Mouse (Mus musculus) retina, postnatal 1 day (tissue): ENCODE measurements around the gene Cep83.

Source experiments
- DNase-seq: peaks from one replicate; pipeline ENCODE4 v3.0.0-alpha.2; 2012

Gene Cep83

DNA sequence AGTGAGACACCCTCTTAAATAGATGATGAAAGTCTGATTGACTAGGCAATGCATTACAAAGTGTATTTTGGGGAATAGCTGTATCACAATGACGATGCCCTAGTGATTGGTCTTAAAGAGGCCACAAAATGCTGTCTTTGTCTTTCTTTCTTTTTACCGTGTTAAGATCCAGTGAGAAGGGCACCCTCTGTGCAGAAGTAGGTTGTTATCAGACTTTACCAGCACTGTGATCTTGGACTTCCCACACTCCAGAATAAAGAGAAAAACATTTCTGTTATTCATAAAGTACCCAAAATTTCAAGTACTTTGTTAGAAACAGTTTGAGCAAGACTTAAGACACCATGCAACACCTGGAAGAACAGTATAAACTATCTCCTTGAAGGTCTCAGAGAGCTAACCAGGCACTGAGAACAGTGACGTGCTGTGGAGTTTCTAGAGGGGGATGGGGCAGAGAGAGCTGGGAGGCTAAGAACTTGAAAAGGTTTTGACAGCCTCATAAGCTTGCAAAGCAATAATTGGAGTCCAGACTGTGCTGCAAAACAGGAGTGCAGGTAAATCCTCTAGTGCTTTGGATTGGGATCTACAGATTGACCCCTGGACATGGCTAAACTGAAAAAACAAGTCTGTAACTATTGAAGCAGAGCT, 92.3 kb downstream of the Cep83 start:
- no peak for DNase-seq

DNA sequence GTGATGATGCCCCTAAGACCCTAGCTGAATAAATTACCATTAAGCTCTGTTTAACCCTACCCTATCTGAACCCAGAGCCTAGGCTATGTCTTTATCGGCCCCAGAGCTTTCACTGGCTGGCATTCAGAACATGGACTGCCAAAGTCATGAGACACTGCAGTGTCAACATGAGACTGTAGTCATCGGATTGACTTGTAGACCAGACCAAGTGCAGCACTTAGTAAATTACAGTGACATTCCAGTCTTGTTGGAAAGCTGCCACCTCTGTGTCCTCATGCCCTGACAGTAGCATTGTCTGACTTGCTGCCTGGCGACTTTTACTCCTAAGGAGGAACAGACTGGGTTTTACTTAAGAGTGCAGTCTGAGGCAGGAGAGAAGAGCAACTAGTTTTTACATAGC, 100.8 kb downstream of the Cep83 start:
- DNase-seq: no peak

DNA sequence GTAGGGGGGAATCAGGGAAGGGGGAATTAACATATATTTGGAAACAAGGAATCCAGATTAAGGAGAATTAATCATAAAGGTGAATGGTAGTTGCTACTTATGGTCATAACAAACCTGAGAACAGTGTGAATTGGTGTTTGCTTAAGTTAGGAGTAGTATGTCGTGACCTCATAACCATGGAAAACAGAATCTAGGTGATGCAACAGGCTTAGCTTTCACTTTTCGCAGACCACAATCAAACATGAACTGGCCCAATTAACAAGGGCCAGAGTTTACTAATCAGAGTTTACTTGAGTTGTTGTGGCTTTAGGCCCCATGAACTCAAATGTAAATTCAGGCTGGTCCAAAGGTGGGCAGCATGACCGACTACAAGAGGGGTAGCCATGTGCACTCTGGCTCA, 105.5 kb downstream of the Cep83 start:
- no peak for DNase-seq

DNA sequence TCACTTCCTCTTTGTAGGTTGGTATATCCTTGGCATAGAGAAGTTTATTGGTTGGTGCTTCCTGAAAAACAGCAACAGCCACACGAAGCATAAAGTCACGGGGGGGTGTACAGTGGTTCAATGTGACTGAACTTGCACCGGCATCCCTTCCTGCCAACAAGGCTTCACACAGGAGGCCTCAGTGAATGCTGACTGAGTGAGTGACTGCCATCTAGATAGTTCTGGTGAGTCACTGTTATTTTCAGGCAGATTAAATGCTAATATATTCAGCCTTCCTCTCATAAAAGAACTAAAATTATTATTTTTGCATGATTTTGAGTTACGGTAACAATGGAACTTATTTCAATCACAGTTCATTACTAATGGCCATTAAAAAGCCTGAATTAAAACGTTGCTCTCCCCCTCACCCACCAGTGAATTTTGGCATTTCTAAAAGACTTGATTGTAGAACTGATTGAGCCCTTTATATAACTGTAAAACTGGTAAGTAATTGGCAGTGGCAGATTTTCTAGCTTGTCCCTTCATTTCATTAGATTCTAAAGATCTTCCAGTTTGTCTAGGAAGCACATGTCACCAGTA, 106.3 kb downstream of the Cep83 start:
- DNase-seq: no peak

DNA sequence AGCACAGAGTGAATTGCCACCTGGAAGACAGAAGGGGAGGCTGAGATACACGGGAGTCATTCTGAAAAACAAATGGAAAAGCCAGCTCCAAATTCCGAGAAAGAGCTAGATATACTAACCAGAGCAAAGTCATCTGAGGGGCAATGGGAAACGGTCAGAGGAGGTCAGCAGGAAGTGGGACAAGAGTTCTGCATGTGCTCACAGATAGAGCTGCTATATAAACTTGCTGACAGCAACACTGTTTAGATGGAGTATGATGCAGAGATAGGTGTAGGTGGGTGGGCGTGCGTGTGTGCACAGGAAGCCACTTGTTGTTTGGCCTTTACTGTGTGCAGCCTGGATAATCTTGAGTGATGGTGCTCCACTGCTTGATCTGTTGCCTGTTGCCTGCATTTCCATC, 109.7 kb downstream of the Cep83 start:
- no peak for DNase-seq

DNA sequence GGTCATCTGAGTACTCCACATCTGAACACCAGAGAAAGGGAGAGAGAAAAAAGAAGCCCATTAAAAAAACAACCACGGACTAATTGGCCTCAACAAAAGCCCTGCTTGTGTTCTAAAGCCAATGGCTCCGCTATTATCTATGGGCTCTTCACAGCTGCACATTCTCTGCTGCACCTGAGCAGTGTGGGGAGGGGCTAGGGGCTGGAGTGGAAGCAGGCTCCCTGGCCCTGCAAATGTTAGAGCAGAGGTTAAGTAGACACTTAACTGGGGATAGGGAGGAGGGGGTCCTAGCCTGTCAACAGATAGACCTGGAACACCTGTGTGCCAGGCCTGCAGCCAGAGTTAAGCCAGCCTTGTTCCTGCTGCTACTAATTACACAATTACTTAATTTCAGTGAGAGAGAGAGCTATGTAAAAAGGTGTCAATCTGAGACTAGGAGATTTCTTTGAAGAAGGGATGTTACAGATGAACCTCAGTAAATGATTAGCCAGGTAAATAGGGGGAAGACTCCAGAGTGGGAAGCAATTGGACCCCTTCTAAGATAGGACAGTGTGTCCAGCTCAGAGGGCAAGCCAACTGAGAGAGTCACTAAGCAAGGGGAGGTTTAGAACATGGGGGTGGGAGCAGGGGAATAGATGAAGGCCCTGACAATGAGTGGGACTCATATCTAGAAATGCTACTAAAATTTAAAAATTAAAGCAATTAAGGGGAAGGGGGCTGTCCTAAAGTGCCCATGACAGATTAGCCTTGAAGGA, 111.2 kb downstream of the Cep83 start:
- no peak for DNase-seq

DNA sequence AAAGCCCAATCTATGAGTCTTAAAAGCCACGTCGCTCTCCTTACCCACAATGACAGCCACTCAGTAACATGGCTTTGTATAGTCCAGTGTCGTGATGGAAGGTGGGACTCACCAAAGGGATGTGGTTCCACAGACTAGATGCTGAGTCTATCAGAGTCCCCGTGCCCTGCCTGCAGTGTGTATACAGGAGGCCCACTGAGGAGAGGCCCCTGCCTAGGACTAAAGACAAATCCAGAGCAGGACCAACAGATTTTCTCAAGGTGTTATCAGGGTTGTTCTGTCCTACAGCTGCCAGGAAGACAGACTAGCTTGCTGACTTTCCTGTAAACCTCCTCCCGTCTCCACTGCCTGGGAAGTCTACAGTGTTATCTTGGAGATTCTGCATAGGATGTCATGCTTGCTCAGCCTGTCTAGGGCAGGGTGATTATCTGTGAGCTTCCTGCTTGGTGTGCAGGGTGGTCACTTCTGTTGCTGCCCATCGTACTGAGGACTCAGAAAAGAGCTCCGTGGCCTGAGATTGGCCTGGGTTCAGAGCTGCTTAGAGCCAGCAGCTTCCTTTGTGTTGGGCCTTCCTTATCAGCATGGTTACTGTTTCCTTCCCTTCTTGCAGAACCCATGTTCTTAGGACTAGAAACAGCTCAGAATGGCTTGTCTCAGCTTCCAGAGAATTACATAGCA, 112.4 kb downstream of the Cep83 start:
- no peak for DNase-seq

DNA sequence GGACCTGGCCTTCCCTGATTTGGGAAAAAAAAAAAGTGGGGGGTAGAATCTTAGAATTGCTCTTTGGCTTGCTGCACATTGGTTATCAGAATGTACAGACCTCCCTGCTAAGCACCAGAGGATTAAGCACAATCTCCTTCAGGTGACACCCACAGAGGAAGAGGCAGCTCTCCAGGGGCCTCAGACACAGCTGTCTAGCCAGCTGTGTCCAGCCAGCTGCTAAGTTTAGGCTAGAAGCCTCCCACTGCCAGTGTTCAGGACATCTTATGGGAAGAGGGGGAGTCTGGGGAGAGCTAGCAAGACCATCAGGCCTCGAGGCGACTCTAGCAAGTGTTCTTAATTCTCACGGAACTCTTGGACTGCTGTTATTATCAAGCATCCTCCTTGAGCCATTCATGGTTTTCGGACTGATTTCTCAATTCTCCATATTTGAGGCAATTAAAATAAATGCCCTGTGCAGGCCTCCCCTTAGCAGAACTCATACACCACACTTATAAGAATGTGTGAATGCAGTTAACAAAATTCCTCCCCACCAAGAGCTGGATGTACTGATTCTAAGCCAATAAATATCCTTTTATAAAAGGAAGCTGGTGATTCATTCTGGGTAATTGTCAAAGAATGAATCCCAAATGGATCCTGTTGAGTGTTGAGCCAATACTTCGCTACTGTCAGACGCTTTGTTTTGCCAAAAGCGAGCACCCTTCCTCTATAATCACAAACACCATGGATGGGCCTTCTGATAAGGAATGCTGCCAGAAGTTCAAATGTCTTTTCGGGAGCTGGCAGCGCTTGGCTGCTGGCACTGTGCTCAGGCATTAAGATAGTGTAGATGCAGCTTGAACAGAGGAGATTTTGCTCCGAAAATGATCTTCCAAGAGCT, 115.8 kb downstream of the Cep83 start:
- DNase-seq: no peak

DNA sequence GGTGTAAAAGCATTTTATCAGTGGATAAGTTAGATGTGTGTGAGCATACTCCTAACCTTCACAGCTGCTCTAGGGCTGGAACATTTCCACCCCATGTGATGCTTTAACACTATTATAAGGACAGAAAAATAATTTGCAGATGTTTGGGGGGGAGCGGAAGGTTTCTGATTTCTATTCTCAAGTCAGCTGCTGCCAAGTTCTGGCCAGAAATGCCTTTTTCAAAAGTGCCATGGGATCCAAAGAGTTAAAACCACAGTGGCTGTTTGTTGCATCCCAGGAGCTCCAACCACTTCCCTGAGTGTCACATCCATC, 116.4 kb downstream of the Cep83 start:
- DNase-seq: no peak

DNA sequence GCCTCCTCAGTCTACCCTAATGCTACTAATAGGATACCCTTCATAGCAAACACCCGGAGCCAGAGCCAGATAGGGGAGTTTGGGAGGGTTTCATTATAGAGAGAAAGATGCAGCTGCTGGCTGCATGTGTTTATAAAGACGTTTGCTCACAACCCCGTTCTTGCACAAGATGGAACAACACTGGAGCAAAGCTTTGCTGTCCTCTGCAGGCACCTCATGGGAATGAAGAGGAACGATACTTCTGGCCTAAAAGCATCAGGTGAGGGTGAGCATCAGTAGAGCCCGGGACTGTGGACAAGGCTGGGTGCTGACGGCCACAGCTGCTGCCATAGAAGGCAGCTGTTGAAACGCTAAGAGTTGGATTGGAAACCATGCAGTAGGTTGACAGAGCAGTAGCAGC, 118.9 kb downstream of the Cep83 start:
- DNase-seq: no peak

DNA sequence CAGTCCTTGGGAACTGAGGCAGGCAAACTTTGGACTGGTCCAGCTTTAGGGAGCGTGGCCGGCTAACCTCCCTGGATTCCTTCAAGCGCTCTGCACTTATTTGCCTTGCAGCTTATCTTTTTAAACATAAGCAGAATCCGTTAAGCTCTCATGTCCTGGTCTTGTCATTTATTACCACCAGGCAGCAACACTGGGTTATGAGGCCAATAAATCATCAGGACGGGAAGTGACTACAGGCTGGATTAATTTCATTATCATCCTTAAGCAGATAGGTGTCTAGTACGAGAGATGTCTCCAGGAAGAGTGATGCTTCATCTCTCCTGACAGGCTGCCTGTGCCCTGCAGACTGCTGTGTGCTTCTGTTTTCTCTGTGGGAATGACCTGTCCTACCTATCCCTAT, 119.8 kb downstream of the Cep83 start:
- DNase-seq: no peak

DNA sequence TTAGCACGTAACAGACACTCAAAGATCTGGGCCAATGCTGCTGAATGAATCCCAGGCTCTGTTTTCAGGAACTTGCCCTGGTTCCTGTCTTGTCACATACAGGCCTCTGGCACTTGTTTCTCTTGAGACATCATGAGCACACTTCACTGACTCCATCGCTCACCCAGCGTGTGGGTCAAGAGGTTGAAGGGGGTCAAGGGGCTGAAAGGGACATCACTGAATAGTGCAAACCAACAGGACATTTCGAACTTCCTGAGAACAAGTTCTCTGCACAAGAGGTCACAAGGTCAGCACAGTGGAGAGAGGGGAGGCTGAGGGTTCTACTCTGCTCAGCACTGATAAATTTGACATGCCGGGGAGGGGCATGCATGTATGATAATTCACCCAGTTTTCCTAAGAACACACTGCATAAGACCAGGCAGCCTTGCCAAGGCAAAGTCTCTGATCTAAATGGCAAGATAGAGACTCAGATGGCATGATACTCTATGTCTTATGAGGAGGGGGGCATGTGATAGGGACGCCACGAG, 121.6 kb downstream of the Cep83 start:
- DNase-seq: no peak

DNA sequence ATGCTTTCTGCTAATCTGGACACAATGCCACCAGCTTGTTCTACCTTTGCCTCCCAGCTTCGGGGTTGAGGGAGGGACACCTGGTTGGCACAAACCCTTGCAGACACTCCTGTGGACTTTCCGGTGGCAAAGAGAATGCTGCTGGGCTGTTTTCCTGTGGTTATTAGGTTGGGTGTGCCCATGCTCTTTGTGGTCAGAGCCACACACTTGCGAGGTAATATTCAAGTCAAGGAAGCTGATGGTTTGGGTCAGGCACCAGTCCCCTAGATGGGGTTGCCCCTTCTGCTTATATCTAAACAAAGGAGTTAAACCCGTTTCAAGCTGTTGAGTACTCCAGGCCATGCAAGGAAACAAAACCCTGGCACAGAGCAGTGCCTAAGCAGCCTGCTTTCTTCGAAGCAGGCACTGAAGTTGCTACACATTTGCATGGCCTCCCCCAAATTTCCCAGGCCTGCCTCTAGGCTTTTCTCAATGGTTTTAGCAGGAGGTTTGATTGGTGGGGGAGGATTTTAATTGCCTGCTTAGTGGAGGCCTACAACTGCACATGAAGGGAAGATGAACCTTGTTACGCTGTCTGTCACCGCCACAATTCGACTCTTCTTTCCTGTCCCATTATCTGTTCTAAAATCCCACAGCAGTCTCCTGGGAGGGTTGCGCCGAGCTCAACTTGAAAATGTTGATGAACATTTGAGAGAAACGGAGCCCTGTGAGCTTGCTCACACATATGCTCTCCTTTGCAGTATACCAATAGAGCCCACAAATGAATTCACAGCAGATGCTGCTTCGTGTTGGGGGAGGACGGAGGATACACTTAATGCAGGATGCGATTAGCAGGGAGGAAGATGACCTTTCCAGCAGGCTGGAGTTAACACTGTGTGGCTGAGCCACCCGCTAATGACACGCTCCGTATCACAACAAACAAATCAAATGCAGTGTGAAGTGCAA, 123.7 kb downstream of the Cep83 start:
- DNase-seq: no peak

DNA sequence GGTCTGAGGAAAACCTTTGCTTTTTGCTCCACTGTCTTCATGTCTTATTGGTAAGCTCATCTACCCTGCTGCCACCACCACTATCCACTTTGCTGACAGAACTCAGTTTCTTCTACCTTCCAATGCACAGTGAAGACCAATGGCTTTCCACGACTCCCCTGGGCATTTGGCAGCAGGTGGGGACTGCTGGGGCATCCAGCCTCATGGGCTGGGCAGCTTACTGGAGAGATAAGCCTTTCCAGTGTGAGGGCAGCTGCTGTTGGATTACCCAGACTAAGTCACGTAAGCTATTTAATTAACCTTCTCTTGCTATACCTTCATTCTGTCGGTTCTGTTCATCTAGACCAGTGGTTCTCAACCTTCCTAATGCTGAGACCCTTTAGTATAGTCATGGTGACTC, 129.7 kb downstream of the Cep83 start:
- no peak for DNase-seq

DNA sequence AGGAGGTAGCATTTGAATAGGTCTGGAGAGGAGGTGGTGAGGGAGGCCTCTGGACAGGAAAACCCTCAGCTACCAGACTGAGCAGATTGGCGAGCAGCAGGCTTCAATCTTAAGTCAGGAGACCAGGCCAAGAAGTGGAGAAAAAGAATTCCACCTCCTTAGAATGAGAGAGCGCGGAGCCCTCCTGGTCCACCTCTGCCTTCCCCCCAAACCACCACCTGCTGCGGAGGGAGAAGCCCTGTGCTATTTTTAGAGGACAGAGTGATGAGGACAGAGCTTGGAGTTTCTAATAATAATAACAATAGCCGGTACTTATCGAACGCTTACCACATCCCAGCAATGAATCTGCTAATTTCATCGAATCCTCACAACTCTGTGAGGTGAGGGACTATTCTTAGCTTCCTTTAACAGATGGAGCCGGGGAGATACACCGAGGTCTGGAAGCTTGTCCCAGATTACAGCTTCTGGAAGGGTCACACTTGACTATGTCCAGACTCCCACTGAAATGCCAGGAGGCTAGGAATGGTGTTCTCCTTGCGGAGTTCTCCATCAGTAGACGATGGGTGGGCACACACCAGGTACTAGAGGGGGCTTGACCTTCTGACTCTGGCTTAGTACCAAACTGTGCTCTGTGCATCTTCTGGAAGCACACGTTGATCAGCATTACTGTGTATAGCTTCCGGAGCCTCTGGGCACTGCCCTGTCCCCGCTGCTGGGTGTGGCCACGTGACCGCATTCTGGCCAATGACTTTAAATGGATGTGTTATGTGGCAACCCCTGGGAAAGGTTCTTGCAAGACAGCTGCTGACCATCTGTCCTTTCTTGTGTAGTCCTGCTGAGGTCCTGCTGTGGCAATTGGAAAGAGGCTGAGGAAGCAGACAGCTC, 130.6 kb downstream of the Cep83 start:
- DNase-seq: no peak

DNA sequence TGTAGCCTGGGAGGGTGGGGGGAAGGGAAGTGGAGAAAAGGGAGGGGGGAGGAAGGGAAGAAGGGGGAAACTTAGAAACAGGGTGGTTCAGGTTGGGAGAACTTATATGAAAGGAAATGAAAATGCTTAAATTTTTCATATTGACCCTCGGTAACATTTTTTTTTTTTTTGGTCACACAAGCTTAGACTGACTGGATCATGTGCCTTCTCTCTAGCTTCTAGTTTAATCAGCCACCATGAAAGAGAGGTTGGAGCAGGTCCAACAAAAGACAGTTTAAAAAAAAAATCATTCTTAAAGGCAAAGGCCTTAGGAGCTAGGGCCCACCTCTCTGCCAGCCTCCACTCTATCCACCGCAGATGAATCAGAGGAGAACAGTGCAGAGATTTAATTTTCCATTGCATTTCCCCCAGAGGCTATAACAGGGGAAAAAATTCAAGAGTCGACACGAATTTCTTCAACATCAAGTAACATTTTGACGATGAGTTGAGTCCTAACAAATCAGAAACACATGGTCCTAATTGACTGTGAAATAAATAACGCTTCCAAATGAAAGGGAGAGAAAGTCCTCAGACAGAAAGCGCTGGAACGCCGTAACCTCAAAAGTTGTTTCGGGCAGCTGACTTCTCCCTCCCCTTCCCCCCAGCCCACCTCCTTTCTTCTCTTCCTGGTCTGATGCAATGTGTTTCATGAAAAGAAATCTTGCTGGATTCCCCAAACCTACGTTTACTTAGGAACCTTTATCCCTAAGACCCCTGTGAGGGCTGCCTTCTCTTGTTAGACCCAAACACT, 135.7 kb downstream of the Cep83 start:
- no peak for DNase-seq

DNA sequence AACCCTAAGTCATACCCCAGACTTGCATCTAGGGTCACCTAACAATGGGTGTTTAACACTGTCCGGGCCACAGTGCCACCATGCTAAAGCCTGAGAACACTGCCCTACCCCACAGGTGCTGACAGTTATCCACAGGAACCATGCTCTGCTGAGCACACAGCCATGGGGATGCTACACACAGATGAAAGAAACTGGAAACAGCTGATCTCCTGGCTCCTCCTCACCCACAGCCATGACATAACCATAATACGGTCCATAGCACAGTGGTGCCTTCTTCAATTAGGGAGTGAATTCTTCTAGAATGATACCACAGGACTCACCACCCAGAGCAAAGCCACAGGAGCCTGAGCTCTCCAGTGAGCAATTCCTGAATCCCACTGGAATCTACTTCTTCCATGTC, 137.5 kb downstream of the Cep83 start:
- DNase-seq: no peak

DNA sequence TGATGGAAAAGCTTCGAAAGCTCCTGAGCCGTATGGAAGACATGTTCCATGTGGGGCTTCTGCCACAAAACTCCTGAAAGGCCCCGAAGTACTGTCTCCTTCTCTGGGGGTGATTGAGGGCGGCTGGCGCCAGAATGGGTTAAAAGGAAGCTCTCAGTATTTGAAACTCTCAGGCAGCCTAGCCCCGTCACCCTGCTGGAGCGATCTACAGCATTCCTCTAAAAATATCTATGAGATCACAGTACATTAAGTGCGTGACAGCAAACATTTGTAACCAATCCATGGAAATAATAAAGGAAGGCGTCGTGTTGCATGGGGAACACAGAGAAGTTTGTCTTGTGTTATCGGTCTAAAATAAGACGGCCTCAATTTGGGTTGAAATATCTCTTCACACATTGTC, 138.0 kb downstream of the Cep83 start:
- DNase-seq: no peak

DNA sequence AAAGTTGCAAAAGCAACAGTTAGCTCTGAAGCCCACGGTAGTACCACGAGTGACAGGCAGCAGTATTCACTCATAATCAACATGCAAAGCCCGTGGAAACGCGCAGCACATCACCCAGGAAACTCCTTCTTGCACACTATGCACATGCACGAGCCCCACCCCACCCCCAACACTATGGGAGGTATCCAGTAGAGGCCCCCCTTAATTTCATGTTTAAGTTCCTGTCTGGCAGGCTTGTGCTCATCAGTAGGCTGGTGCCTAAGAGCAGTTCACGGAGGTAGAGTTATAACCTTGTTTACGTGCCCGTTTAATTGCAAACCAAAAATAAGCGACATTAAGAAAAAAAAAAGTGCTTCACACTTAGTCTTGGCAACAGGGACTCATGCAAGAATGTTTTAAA, 138.9 kb downstream of the Cep83 start:
- no peak for DNase-seq
